Mouse (Mus musculus) spleen, adult 2 months (tissue): ENCODE results near the gene Fgf6. TPM values are rescaled to one million over a fixed set of nuclear protein-coding genes. Genes with fewer than 3 reads are reported as not detected.

ENCODE experiments used
- DNase-seq, 2 experiments: peaks; one replicate each; pipeline versions ENCODE4 v3.0.0 to v3.0.0-alpha.2; 2012 to 2021; ENCODE audit warnings: low spot score in 2 of 2, low read depth in 1 of 2
- H3K27ac ChIP-seq: fragments of 200-500 bp; 2 replicates; pipeline ENCODE4 v1.5.1; 2012; ENCODE audit warnings: low read length, inconsistent platforms; ENCODE audit not compliant: insufficient read depth
- H3K27me3 ChIP-seq: fragments of 200-500 bp; 2 replicates; pipeline ENCODE4 v1.6.1; 2012; ENCODE audit warnings: mild to moderate bottlenecking, moderate library complexity, low read length, inconsistent platforms; ENCODE audit not compliant: control insufficient read depth, insufficient read depth
- H3K36me3 ChIP-seq: fragments of 200-500 bp; 2 replicates; pipeline ENCODE4 v1.6.1; 2012; ENCODE audit warnings: mild to moderate bottlenecking, low read length, inconsistent platforms; ENCODE audit not compliant: control insufficient read depth, insufficient read depth
- H3K4me1 ChIP-seq: fragments of 200-500 bp; 2 replicates; pipeline ENCODE4 v1.6.1; 2011; ENCODE audit warnings: inconsistent platforms; ENCODE audit not compliant: control insufficient read depth, insufficient read depth, insufficient read length
- H3K4me3 ChIP-seq: fragments of 200-500 bp; 2 replicates; pipeline ENCODE4 v1.5.1; 2011; ENCODE audit warnings: mild to moderate bottlenecking, inconsistent platforms; ENCODE audit not compliant: insufficient read depth, insufficient read length; ENCODE audit errors: extremely low read depth
- CTCF ChIP-seq: fragments of 200-500 bp; IDR thresholded peaks from 2 replicates; pipeline ENCODE4 v1.5.1; 2011; ENCODE audit warnings: mild to moderate bottlenecking, inconsistent platforms; ENCODE audit not compliant: insufficient read depth, insufficient read length, insufficient replicate concordance; ENCODE audit errors: extremely low read depth
- POLR2A ChIP-seq: fragments of 200-500 bp; IDR thresholded peaks from 2 replicates; pipeline ENCODE4 v1.6.1; 2011; ENCODE audit warnings: low read depth, low read length, inconsistent platforms
- WGBS: fragments of 180-500 bp; shearing (Covaris S2); methylation state at CpG from one replicate; pipeline ENCODE4 v1.1.7; 2018; 5-methylcytosine and 5-hydroxymethylcytosine counted together
- polyA plus RNA-seq: library from polyadenylated mRNA; depleted of rRNA; stranded (reverse); fragments of >200 nt; gene quantifications from 2 replicates; pipeline ENCODE4 v1.2.3, GENCODE M21; 2012

Fgf6 gene
- polyA plus RNA-seq, 1 experiment, result not detected

- H3K36me3 ChIP-seq, result no peaks in the 10 kb centered on the region
- WGBS, result 80% methylated on average over 3 of the region's 3 CpGs
- no peaks in the 10 kb centered on the region for H3K27me3 ChIP-seq
- DNase-seq, result no peak
- H3K27ac ChIP-seq, result no peak overlapping the region
- H3K4me1 ChIP-seq, result no peaks in the 10 kb centered on the region
- TF ChIP-seq CTCF (no peak), POLR2A (no peak)
- no peak overlapping the region for H3K4me3 ChIP-seq
Measured at GRCm38 (mm10) chr6:127005646-127006045, 9.7 kb upstream of the Fgf6 start.

GRCm38 (mm10) chr6:127006551-127006950 lies 8.8 kb upstream of the Fgf6 start:
- Histone ChIP-seq H3K4me3 (no peak overlapping the region), H3K36me3 (no peaks in the 10 kb centered on the region), H3K27ac (no peak overlapping the region), H3K27me3 (no peaks in the 10 kb centered on the region), H3K4me1 (no peaks in the 10 kb centered on the region)
- WGBS, result 87% methylated on average over 3 of the region's 3 CpGs
- TF ChIP-seq POLR2A, result no peak
- TF ChIP-seq CTCF, result no peak
- no peak for DNase-seq

GRCm38 (mm10) chr6:127010021-127010420 lies 5.4 kb upstream of the Fgf6 start:
- H3K27me3 ChIP-seq, result no peaks in the 10 kb centered on the region
- WGBS, result 93% methylated on average over 13 of the region's 13 CpGs
- H3K4me3 ChIP-seq, result no peak overlapping the region
- no peak overlapping the region for H3K27ac ChIP-seq
- TF ChIP-seq CTCF (no peak), POLR2A (no peak)
- H3K4me1 ChIP-seq, result no peaks in the 10 kb centered on the region
- no peaks in the 10 kb centered on the region for H3K36me3 ChIP-seq
- no peak for DNase-seq

GRCm38 (mm10) chr6:127011947-127012535 lies 3.3 kb upstream of the Fgf6 start:
- H3K27ac ChIP-seq, result no peak overlapping the region
- DNase-seq, result no peak
- no peak for TF ChIP-seq CTCF
- TF ChIP-seq POLR2A, result no peak
- H3K27me3 ChIP-seq, result no peaks in the 10 kb centered on the region
- no peaks in the 10 kb centered on the region for H3K36me3 ChIP-seq
- no peaks in the 10 kb centered on the region for H3K4me1 ChIP-seq
- 78% methylated on average over 13 of the region's 13 CpGs for WGBS
- no peak overlapping the region for H3K4me3 ChIP-seq

- H3K27ac ChIP-seq, result no peak overlapping the region
- no peaks in the 10 kb centered on the region for H3K27me3 ChIP-seq
- no peaks in the 10 kb centered on the region for H3K4me1 ChIP-seq
- H3K36me3 ChIP-seq, result no peaks in the 10 kb centered on the region
- no peak overlapping the region for H3K4me3 ChIP-seq
- no peak for TF ChIP-seq CTCF
- no peak for TF ChIP-seq POLR2A
- WGBS, result 18% methylated on average over 6 of the region's 6 CpGs
- no peak for DNase-seq
Measured at GRCm38 (mm10) chr6:127019254-127019653, 3.9 kb downstream of the Fgf6 start.

- H3K36me3 ChIP-seq, result no peaks in the 10 kb centered on the region
- 53% methylated on average over 13 of the region's 13 CpGs for WGBS
- H3K4me3 ChIP-seq, result no peak overlapping the region
- no peaks in the 10 kb centered on the region for H3K27me3 ChIP-seq
- TF ChIP-seq CTCF, result no peak
- TF ChIP-seq POLR2A, result no peak
- no peaks in the 10 kb centered on the region for H3K4me1 ChIP-seq
- no peak for DNase-seq
- no peak overlapping the region for H3K27ac ChIP-seq
Measured at GRCm38 (mm10) chr6:127020431-127020830, 5.0 kb downstream of the Fgf6 start.

- TF ChIP-seq CTCF (no peak), POLR2A (no peak)
- no peaks in the 10 kb centered on the region for H3K27me3 ChIP-seq
- no peak overlapping the region for H3K27ac ChIP-seq
- H3K4me3 ChIP-seq, result no peak overlapping the region
- no peak for DNase-seq
- 71% methylated on average over 7 of the region's 7 CpGs for WGBS
- no peaks in the 10 kb centered on the region for H3K4me1 ChIP-seq
- H3K36me3 ChIP-seq, result no peaks in the 10 kb centered on the region
Measured at GRCm38 (mm10) chr6:127024836-127025235, 9.4 kb downstream of the Fgf6 start.
